Mouse (Mus musculus) right cerebral cortex, postnatal 10 days (tissue): ENCODE results near the gene Rab38.

ENCODE experiments used
- DNase-seq, 2 experiments: peaks; one replicate each; pipeline ENCODE4 v3.0.0; 2021; ENCODE audit warnings: low spot score in 2 of 2

Gene Rab38

DNA sequence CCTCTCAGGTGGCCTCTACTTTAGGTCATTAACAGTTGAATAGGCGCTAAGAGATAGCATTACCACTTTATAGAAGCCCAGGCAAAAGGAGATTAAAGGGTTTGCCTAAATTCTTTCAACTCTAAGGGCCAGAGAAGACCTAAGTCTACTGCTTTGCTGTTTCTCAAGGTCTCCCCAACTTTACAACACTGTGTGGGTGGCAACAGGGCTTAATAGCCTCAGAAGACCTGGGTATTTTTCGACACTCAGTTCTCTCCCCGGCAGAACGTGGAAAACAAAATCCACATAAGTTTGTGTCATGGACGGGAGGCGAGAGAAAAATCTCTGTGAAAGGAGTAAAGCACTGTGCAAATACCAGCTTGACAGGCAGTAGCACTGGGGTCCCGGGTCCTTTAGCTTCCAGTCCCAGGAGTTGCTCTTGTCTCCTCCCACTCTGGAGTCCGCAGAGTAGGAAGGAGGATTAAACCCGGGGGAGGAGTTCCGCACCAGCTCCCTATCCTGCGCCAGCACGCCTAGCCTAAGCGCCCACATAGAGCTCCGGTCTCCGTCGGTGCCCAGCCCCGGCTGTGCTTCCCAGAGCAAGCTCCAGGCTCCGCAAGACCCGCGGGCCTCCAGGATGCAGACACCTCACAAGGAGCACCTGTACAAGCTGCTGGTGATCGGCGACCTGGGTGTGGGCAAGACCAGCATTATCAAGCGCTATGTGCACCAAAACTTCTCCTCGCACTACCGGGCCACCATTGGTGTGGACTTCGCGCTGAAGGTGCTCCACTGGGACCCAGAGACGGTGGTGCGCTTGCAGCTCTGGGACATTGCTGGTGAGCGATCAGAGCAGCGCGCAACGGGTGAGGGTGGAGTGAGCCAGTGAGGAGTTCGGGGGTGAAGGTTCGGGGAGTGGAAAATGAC lies at the start of gene Rab38:
Gene Rab38 (plus strand): TSS at position 488 of the 906 bp plus-strand sequence.
- peak; percentile 31 to 47 for DNase-seq

DNA sequence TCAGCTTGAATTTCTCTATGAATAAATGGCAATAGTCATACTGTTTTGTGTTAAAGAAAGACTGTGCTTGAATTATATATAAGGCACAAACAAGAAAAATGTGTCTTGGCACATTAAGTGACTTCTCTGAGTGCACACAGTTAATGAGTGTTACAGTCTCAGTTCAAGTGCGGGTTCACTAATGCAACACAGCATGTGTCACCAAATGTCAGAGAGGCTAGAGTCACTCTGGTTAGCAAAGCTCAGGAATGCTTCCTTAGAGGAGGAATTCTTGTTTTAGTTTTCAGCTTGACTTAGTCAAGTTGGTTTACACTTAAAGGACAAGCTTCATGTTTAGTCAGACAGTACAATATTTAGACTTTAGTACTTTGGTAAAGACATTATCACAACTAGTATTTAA lies 35.5 kb upstream of the Rab38 start:
- DNase-seq: no peak

DNA sequence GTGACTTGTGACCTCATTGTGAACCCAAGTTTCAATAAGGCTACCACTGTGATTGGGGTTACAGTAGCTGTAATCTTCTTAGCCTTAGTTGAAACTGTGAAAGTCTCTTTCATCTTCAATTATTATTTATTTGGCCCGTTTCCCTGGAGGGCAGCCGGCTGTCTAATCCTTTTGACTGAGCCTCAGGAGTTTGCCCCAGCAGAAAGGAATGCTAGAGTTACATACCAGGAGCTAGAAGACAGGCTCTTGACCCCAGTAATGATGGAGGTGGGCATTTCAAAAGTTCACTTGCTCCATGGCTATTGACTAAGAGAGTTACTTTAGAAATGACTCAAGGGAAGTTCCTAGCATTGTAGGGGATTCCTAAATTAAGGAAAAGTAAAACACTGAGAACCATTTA lies 34.3 kb upstream of the Rab38 start:
- DNase-seq: no peak

DNA sequence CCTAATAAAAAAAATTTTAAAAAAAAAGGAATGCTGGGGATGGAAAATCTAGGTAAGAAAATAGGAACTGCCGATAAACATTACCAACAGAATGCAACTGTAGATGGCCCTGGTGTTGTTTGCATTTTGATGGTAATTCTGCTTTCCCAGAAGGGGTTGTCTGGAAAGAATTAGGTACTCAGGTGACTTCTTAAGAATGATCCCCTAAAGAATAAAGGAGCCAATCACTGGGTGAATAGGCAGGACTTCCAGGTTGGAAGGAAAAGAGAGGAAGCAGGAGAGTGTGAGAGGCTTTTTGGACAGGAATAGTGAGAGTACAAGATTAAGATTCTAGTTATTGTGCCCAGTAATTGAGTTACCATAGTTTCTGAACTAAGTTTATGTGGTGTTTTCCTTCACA lies 24.8 kb upstream of the Rab38 start:
- no peak for DNase-seq

DNA sequence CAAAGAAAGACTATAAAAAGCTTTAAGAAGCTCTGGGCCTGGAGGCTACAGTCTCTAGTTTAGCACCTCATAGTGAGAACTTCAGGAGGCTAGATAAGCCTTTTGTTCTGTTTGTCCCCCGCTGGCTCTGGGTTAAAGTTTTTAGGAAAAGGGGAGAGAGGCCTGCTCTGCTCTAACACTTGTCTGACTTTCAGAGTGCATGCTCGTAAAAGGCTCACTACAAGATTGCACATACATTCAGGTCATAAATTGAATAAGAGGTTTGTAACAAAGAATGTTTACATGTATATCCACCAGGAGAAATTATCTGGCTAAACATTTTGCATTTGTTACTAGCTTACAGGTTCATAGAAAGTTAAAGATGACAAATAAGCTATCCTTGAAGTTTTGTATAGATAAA lies 23.6 kb upstream of the Rab38 start:
- no peak for DNase-seq

DNA sequence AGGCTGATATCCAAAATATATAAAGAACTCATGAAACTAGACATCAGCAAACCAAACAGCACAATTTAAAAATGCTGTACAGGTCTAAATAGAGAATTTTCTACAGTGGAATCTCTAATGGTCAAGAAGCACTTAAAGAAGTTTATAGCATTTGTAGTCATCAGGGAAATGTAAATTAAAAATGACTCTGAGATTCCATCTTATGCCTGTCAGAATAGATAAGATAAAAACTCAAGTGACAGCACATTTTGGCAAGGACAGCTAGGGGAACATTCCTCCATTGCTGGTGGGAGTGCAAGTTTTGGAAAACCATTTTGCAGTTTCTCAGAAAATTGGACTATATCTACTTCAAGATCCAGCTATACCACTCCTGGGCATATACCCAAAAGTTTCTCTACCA lies 8.3 kb upstream of the Rab38 start:
- no peak for DNase-seq

DNA sequence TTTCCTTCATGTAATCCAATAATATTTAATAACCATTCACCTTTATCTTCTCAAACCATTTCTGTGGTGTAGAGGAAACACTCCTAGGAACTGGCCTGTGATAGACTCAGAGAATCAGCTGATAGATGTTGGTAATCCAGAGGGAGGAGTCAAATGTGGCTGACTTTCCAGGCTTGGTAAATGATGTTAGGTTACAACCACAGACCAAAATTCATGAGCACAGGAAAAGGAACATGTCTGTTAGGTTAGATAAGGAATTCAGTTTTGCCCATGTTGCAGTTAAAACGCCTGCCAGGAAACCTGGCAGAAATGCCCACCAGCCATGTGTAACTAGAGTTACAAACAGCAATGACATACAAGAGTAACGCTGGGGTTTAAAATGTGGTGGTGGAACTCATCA lies 6.2 kb upstream of the Rab38 start:
- DNase-seq: no peak

DNA sequence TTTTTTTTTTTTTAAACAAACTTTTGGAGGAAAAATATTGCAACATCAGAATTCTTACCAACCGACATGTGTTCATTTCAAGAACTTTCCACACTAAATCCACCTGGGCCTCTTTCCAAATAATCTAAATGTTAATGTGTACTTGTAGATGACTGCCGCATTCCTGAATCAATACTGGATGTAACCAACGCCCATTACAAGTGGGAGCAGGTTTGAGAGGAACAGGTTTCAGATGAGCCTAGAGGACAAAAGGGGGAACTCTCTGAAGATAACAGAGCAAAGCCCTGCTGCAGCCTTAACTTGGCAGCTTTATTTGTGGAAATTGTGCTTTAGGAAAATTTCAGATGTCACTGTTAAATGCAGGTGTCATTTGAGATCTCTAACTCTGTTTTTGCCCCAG lies 4.3 kb upstream of the Rab38 start:
- DNase-seq: no peak

DNA sequence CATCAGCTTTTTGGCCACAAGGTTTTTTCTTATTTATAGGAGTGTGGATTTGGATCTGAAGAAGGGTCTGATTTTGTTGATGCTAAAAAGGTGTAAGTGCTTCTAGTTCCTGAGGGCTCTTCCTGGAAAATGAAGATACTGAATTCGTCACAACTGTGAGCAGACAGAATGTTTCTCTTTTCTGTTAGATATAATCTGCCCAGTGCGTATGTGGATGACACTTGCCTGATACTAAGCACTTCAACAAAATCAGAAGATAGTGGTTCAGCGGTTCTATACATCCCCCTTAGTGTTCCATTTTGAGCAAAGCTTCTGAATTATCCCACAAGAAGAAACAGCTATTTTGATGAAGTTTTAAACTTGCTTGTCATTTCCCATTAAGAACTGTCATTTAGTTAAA lies 2.6 kb upstream of the Rab38 start:
- no peak for DNase-seq

DNA sequence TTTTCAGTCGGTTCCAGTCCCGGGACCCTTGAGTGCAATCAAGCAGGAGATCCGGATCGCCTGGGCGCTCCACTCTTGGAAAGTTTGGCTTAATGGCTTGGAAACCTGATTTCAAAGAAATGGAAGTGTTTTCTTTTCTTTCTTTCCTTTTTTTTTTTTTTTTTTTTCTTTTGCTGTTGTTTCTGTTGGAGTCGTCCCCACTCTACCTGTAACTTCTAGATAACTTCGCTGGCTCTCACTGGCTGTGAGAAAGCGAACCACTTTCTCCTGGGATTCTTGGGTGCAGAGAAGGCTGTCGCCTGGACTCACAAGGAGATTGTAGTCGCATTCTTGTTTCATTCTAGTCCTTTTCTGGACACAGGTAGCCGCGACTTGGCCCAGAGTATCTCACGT lies 615 bp downstream of the Rab38 start:
- DNase-seq: no peak

DNA sequence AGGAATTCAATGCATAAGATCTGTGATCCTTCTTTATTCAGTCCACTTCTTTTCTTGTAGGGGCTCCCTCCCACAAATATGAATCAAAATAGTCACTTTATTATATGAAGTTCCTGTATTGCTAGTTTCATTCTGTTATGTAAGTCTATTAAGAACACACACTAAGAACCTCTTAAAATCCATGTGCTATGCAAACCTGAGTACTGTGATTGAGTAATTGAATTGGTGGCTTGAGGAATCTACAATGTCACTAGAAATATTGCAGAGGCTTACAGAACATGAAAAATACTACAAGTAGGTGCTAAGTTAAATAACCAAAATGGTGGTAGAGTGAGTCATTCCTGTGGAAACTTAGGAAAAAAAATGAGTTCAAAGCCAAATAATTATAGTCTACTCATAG lies 10.2 kb downstream of the Rab38 start:
- no peak for DNase-seq

DNA sequence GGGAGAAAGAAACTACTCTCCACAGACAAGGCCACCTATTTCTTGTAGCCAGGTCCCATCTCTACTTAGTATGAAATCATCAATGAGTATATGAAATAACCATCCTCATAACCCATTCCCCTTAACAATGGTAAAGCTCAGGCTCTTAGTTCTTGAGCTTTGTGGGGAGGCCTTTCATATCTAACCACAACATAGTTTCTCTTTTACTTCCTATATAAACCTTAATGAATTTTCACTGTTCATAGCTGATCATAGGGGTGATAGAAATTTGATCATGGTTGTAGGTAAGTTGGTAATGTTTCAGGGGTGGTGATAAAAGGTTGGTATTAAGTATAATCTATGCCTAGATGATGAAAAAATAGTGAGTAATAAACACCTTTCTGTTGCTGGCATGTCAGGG lies 12.6 kb downstream of the Rab38 start:
- DNase-seq: no peak

DNA sequence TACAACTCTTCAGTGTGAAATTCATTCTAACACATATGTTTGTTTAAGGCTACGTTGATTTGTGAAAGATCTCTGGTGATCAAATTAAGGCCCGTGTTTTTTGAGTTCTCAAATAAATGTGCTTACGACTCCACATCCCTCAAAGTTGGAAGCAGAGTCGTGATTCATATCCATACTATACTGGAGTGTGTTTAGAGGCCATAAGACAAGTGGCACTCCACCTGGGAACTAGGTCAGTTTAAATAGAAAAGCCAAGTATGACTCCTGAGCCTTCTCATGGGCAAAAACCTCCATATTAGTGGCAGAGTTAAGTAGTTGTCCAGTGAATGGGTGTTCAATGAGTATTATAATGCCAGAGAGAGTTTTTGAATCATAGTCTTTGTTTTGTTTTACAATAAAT lies 13.4 kb downstream of the Rab38 start:
- no peak for DNase-seq

DNA sequence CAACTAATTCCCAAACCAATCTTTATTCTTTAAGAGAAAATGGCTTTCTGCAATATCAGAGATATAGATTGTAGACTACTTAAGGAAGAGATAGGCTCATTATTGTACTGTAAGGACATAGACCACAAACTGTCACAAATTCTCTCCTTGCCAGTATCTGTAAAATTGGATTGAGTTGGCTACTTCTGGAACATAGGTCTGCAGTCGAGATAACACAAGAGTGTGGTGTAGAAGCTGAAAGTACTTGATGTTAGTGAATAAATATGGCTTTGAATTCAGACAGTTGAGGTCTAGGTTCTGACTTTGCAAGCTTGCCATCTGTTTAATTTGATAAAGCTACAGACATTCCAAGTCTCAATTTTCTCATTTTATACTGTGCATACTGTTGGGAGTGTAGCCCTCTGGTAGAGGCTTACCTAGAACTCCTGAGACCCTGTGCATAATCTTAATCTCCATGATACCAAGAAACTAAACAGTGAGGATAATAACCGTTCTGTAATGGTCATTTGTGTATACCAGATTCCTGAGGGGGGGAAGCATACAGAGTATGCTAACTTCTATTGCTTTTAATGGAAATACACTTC lies 15.3 kb downstream of the Rab38 start:
- DNase-seq: no peak

DNA sequence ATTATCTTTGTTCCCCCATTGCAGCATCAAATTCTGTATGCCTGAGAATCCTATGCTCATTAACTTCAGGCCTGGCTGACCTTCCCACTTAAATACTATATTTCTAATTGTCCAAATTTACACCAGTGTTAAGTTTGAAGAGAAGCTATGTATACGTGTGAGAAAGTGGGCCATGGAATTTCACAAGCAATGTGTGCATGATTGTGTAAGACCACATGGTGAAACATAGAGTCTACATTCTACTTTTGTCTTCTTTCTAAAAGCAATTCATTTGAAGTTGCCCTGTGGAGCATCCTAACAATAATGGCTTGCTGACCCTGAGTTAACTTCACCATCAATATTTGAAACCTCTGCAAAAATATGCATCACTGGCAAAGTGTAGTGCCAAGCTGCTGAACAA lies 23.2 kb downstream of the Rab38 start:
- no peak for DNase-seq

DNA sequence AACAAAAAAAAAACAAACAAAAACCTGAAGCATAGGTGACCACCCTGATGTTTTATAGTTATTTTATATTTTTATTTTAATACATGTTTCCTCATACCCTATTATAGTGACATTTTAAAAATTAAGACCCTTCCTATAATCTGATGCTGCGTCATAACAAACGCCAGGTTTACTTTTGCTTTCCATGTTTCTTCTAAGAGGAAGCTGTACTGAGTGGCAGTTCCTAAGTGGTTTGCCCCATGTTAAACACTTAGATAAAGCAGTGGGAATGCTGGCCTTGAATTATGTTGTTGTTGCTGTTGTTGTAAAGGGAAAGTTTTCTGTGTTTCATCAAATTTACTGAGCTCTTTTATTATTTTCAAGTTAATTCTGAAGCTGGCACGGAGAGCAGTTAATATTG lies 27.8 kb downstream of the Rab38 start:
- DNase-seq: no peak

DNA sequence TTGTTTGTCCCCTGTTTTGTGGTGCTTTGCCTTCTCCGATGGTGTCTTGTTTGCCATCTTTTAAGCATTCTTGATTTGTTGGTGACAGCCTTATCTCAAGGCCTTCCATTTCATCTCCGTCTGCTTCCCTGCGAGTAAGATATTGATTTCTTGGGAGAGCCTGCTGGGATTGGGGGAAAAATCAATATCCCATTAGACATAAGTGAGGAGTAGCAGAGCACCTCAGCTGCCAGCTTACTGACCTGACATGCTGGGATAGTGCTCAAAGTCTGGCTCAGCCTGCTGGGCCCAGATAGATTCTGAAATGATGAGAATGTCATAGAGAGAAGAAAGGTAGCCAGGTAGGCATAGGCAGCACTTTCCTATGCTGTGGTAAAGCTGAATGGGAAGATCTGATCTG lies 37.7 kb downstream of the Rab38 start:
- DNase-seq: no peak

DNA sequence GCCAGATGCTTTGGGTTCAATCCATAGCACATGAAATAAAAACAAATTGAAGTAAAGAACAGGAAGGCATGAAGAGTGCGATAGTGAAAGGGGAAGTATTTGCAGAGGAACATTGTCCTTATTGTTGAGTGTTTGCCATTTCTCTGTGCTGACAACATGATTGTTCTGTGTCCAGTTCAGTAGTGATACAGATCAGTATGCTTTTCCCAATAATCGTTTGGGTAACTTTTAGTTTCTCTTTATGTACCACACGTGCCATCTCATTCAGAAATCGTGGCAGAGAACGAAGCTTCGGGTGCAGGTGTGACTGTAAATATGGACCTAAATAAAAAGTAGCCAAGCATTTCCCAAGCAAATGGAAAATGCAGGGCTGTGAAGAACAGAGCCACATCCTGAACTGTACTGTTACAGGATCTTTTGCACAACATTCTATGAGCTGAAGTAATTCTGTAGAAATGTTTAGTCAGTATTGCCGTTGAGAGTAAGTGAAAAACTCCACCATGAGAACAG lies 52.1 kb downstream of the Rab38 start:
- no peak for DNase-seq

DNA sequence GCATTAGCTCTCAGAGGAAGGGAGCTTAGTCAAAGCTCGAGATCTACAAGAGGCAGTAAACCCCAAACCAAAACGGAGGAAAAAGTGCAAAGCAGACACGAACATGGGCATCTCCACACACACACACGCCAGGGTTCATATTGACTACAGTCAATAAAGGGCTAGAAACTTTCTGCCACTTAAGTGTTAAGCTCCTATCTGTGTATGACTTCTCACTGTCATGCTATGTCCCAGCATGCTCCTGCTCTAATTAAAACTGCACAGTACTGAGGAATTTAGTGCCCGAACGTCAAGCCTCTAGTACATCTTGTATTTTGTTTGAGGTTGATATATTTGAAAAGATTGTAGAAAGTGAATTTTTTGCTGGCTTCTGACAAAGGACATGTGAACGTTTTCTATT lies 52.6 kb downstream of the Rab38 start:
- no peak for DNase-seq

DNA sequence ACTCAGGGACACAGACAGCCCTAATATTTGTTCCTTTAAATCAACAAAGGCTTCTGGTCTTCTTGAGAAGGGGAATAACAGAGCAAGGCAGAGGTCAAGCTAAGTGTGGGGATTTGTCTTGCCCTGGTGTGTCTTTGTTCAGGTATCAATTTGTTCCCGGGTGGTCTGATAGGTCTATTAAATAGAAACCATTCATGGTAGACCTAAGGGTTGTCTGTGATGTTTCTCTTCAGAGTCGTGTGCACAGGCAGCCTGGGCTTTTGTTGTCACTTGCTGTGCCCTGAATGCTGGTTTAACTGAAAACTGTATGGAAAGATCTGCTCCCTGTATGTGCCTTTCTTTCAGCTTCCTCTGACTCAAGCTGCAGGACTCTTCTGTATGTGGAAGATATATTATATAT lies 60.9 kb downstream of the Rab38 start:
- DNase-seq: no peak

DNA sequence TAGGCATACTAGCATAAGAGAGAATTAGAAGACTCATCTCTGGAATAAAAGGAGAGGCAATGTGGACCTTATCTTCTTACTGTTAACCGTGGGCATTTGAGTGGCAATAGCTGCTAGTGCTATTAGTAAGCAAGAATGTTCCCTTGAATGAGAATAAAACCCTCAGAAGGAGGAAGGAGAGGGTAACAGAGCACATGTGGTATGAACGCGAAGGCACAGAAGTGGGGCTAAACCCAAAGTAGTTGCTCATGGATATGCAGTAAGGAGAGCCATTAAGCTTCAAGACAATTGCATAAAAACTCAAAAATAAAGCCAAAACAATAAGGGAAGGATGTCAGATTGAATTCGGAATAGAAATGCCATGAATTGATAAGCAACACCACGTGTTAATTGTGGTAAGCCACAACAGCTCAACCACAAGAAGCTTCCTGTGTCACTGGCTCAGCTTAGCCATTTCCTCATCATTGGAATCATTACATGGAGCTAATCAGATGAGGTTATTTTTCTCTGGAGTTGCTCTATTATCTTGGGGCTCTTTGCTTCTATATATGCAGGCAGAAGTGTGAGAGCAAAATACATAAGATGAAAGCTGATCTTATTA lies 72.2 kb downstream of the Rab38 start:
- DNase-seq: no peak

DNA sequence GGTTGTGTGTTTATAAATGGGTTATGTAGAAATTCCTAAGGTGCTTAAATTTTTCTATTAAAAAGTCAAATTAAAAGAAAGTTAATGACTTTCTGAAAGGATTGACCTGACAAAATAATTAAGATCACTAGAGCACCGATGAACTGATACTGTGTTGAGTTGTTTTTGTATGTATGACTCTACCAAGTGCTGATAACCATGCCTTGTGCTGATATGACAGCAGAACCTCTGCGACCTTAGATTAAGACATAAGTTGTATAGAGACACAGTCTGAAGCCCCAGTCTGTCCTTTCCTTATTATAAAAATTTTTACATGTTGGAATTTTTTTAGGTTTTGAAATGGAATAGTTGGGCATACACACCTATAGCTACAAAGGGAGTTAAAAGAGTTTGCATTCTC lies 79.7 kb downstream of the Rab38 start:
- DNase-seq: no peak

DNA sequence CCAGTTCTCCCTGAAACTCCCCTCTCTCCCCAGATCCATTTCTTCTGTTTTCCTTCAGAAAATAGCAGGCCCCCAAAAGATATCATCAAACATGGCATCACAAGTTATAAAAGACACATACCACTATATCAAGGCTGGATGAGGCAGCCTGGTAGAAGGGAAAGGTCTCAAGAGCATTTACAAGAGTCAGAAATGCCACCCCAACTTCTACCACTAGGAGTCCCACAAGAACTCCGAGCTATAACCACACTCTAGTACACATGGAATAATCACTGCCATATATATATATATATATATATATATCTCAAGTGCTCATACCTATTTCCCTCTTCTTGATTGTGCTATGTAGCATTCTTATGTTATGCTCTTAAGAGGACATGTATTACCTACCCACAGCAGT lies 92.4 kb downstream of the Rab38 start:
- no peak for DNase-seq
